Mouse (Mus musculus) embryonic facial prominence, embryonic 14.5 days (tissue): Measurements from ENCODE around the gene Ldlr. TPM values are rescaled to one million over a fixed set of nuclear protein-coding genes. Genes with fewer than 3 reads are reported as not detected.

Source experiments
- ATAC-seq: fragments of 200-750 bp; cut with Nextera tagmentation; 2 replicates; pipeline ENCODE4 v1.8.0; 2017; ENCODE audit warnings: low read depth, moderate number of reproducible peaks, moderate TSS enrichment
- DNase-seq: peaks from one replicate; pipeline ENCODE4 v3.0.0-alpha.2; 2015; ENCODE audit warnings: low spot score
- H3K27ac ChIP-seq: fragments of 300-500 bp; sonication (generic); replicated peaks from 2 replicates; pipeline ENCODE4 v1.5.1; 2014; ENCODE audit warnings: low read depth, mild to moderate bottlenecking, low read length, moderate library complexity
- H3K27me3 ChIP-seq: fragments of 300-500 bp; sonication (generic); replicated peaks from 2 replicates; pipeline ENCODE4 v1.6.1; 2014; ENCODE audit warnings: low read length; ENCODE audit not compliant: control insufficient read depth, insufficient read depth
- H3K36me3 ChIP-seq: fragments of 300-500 bp; sonication (generic); 2 replicates; pipeline ENCODE4 v1.6.1; 2014; ENCODE audit warnings: low read length, mixed read lengths; ENCODE audit not compliant: control insufficient read depth, insufficient read depth
- H3K4me1 ChIP-seq: fragments of 300-500 bp; sonication (generic); 2 replicates; pipeline ENCODE4 v1.6.1; 2014; ENCODE audit warnings: antibody characterized with exemption, low read length; ENCODE audit not compliant: control insufficient read depth, insufficient read depth
- H3K4me2 ChIP-seq: fragments of 300-500 bp; sonication (generic); 2 replicates; pipeline ENCODE4 v1.6.1; 2014; ENCODE audit warnings: low read depth, mild to moderate bottlenecking, low read length, moderate library complexity, mixed read lengths
- H3K4me3 ChIP-seq: fragments of 300-500 bp; sonication (generic); 2 replicates; pipeline ENCODE4 v1.5.1; 2014; ENCODE audit warnings: low read depth, mild to moderate bottlenecking, low read length
- H3K9ac ChIP-seq: fragments of 300-500 bp; sonication (generic); 2 replicates; pipeline ENCODE4 v1.6.1; 2014; ENCODE audit warnings: low read depth, mild to moderate bottlenecking, low read length, moderate library complexity, mixed read lengths
- H3K9me3 ChIP-seq: fragments of 300-500 bp; sonication (generic); 2 replicates; pipeline ENCODE4 v1.6.1; 2016; ENCODE audit warnings: low read length; ENCODE audit not compliant: control insufficient read depth
- WGBS: fragments of 180-500 bp; shearing (Covaris S2); extraction: QIAGEN DNeasy Blood & Tissue Kit; methylation state at CpG from one replicate; pipeline ENCODE4 v1.1.7; 2014; 5-methylcytosine and 5-hydroxymethylcytosine counted together
- polyA plus RNA-seq: library from polyadenylated mRNA; unstranded; fragments of >200 nt; fragmentation: Nextera tagmentation; extraction: Ambion mirVana; gene quantifications from 2 replicates; pipeline ENCODE4 v1.2.1, GENCODE M21; 2014

Ldlr gene
- polyA plus RNA-seq, 1 experiment from 2014 or later, result 14.1 TPM

DNA sequence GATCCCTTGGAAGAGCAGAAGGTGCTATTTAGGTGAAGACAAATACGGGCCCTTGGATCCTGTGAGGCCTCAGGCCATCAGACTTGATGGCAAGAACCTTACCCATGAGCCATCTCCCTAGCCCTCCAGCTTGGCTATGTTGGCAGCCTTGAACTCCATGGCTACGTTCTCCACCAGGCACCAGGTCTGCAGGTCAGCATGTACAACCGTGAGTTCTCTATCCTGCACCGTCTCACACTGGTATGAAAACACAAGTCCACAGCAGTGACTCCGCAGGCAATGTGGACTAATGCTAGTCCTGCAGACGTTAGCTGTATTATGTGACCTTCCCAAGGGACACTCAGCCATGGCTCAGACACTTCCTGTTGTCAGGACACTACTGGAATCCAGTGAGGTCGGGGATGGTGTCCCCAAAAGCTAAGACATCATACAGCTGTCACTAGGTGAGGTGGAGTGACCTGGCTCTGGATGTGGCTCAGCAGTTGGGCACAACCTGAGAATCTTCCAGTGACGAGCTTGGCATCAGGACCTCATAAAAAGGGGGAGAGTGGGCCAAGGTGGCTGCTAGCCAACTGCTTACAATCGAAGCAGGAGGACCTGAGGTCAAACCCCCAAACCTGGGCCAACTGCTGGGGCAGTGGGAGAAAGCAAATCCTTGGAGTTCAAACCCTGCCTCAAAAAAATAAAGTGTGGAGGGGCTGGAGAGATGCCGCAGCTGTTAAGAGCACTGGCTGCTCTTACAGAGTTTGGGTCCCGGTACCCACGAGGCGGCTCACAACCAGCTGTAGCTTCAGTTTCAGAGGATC, 31.4 kb downstream of the Ldlr start:
- H3K9me3 ChIP-seq, result no peaks in the 10 kb centered on the region
- 69% methylated on average over 13 of the region's 13 CpGs for WGBS
- H3K4me3 ChIP-seq, result no peak overlapping the region
- H3K4me1 ChIP-seq, result peaks cover 12% of the 10 kb centered on the region; the same call in 1 of the 2 replicates
- H3K27me3 ChIP-seq, result no peaks in the 10 kb centered on the region
- ATAC-seq, result no peak
- no peak for DNase-seq
- peaks cover 15% of the 10 kb centered on the region; the same call in 1 of the 2 replicates for H3K36me3 ChIP-seq
- no peak overlapping the region for H3K27ac ChIP-seq
- no peak overlapping the region for H3K4me2 ChIP-seq
- H3K9ac ChIP-seq, result no peak overlapping the region

GRCm38 (mm10) chr9:21758576-21759529, 35.6 kb downstream of the Ldlr start:
- 49% methylated on average over 14 of the region's 14 CpGs for WGBS
- Histone ChIP-seq H3K27ac (no peak overlapping the region), H3K36me3 (0 out of 2 replicates have a peak, but pooled peaks cover 9% of the 10 kb centered on the region), H3K9ac (peak overlapping the region; percentile 74), H3K4me1 (peaks cover 8% of the 10 kb centered on the region; the same call in 1 of the 2 replicates), H3K4me2 (peak overlapping the region; percentile 82), H3K4me3 (peak overlapping the region; percentile 80), H3K9me3 (no peaks in the 10 kb centered on the region), H3K27me3 (no peaks in the 10 kb centered on the region)
- peak; percentile 30 for DNase-seq
- ATAC-seq, result no peak

- Histone ChIP-seq H3K27me3 (no peaks in the 10 kb centered on the region), H3K4me1 (peaks cover 8% of the 10 kb centered on the region; the same call in 1 of the 2 replicates), H3K4me2 (peak overlapping the region; percentile 82), H3K4me3 (peak overlapping the region; percentile 80), H3K9ac (peak overlapping the region; percentile 74), H3K9me3 (no peaks in the 10 kb centered on the region), H3K27ac (peak overlapping the region; percentile 36; the same call in 1 of the 2 replicates), H3K36me3 (0 out of 2 replicates have a peak, but pooled peaks cover 4% of the 10 kb centered on the region)
- 2% methylated on average over 15 of the region's 20 CpGs for WGBS
- 0 out of 2 replicates have a peak, but pooled peaks have one; percentile 0 for ATAC-seq
- no peak for DNase-seq
Observed at GRCm38 (mm10) chr9:21759718-21760117, 36.4 kb downstream of the Ldlr start.

DNA sequence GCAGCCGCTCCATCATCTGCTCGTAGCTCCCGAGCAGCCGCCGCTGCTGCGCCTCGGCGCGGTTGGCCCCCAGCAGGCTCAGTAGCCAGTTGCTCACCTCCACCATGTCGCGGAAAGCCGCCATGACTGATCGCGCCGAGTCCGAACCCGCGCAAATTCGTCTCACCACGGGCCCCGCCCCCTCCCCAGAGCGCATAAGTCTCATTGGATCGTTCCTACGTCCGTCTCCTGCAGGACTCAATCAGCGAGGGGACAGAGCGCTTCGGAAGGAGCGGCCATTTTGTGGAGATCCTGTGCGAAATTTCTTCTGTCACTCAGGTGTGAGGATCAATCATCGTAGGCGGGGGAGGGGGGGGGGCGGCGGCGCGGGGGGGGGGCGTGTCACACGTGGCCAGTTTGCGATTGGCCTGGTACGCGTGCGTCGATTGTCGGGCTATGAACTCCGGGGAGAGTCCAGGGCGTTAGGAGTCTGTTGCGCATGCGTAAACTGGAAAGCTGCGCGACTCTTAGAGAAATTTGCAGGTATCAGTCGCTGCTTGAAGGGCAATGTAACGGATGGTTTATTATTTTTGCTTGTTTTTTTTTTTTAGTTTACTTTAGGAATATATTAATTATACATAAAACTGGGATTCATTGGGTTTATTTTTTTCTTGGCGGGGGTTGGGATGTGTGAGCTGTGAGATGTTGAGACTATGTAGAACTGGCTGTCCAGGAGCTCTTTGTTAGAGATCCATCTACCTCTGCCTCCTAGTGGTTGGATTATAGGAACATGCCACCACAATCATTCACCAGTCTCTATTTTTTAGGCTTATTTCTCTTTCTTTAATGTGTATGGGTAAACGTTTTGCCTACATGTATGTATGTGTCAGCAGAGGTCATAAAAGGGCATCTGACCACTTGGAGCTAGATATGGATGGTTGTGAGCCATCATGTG, 37.1 kb downstream of the Ldlr start, which contains the start of gene Spc24:
Spc24 (minus strand) TSS at position 149 of the 934 bp plus-strand sequence.
- H3K27me3 ChIP-seq, result no peaks in the 10 kb centered on the region
- peak within 1 kb of the TSS; percentile 80 for H3K4me3 ChIP-seq
- WGBS, result 1% methylated on average over 30 of the region's 54 CpGs
- DNase-seq, result peak; percentile 99
- H3K27ac ChIP-seq, result peak within 1 kb of the TSS; percentile 36
- peaks cover 8% of the 10 kb centered on the region; the same call in 1 of the 2 replicates for H3K4me1 ChIP-seq
- H3K9me3 ChIP-seq, result no peaks in the 10 kb centered on the region
- peak; percentile 97 for ATAC-seq
- H3K9ac ChIP-seq, result peak within 1 kb of the TSS; percentile 74
- H3K4me2 ChIP-seq, result peak within 1 kb of the TSS; percentile 82
- H3K36me3 ChIP-seq, result 0 out of 2 replicates have a peak, but pooled peaks cover 4% of the 10 kb centered on the region

DNA sequence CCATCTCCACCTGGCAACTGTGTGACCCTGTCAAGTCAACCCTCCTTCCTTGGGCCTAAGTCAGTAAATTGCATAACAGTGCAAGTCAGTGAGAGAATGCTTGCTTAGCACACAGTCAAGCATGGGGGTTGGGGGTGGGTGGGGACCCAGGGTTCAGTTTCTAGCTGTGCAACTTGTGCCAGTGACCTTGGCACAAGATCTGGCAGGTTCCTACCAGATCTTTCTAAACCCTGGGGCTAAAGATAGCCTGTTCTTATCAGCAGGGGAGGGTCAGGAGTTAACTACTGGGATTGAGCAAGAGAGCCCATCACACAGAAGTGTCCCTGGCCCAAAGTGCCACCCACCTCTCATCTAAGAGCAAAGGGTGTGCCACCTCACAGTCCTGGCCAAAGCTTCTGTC, 38.9 kb downstream of the Ldlr start:
- peaks cover 8% of the 10 kb centered on the region; the same call in 1 of the 2 replicates for H3K4me1 ChIP-seq
- no peak overlapping the region for H3K9ac ChIP-seq
- H3K4me3 ChIP-seq, result no peak overlapping the region
- H3K4me2 ChIP-seq, result no peak overlapping the region
- no peaks in the 10 kb centered on the region for H3K27me3 ChIP-seq
- no peak for DNase-seq
- H3K36me3 ChIP-seq, result 0 out of 2 replicates have a peak, but pooled peaks cover 5% of the 10 kb centered on the region
- no peak for ATAC-seq
- H3K27ac ChIP-seq, result no peak overlapping the region
- H3K9me3 ChIP-seq, result no peaks in the 10 kb centered on the region

GRCm38 (mm10) chr9:21764084-21764999, 41.1 kb downstream of the Ldlr start:
- H3K27me3 ChIP-seq, result no peaks in the 10 kb centered on the region
- H3K9ac ChIP-seq, result no peak overlapping the region
- peaks cover 4% of the 10 kb centered on the region; the same call in 1 of the 2 replicates for H3K36me3 ChIP-seq
- no peaks in the 10 kb centered on the region for H3K9me3 ChIP-seq
- H3K4me2 ChIP-seq, result no peak overlapping the region
- no peak overlapping the region for H3K27ac ChIP-seq
- no peak for DNase-seq
- H3K4me1 ChIP-seq, result peaks cover 13% of the 10 kb centered on the region
- H3K4me3 ChIP-seq, result no peak overlapping the region
- ATAC-seq, result no peak
- WGBS, result 94% methylated on average over 6 of the region's 6 CpGs

DNA sequence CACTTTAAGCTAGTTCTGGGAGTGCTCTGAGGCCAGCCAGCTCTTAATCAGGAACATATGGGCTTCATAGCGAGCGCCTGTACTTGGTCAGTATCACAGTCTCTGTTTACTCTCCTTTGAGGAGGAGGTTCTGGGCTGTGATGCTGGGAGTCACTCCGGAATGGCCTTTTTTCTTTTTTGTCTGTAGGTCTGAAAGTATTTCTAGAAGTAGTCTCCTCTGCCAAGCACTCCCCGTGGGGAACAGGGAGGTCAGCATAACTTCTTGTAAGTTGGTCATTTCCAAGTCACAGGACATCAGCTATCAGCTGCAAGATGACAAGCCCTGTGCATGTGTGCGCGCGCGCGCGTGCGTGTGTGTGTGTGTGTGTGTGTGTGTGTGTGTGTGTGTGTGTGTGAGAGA, 44.6 kb downstream of the Ldlr start:
- Histone ChIP-seq H3K9ac (no peak overlapping the region; the same call in 1 of the 2 replicates), H3K4me3 (no peak overlapping the region), H3K27ac (peak overlapping the region; percentile 92), H3K4me2 (peak overlapping the region; percentile 26; the same call in 1 of the 2 replicates), H3K27me3 (no peaks in the 10 kb centered on the region), H3K9me3 (no peaks in the 10 kb centered on the region), H3K36me3 (peaks cover 37% of the 10 kb centered on the region), H3K4me1 (peaks cover 13% of the 10 kb centered on the region)
- peak; percentile 94 for DNase-seq
- peak; percentile 81 for ATAC-seq
- WGBS, result 37% methylated on average over 11 of the region's 11 CpGs
